Mouse (Mus musculus) hindbrain, embryonic 16.5 days (tissue): Measurements from ENCODE around the gene Tex38. TPM values are rescaled to one million over a fixed set of nuclear protein-coding genes. Genes with fewer than 3 reads are reported as not detected.

Source experiments
- ATAC-seq: fragments of 200-750 bp; cut with Nextera tagmentation; 2 replicates; pipeline ENCODE4 v1.8.0; 2017; ENCODE audit warnings: moderate TSS enrichment, moderate library complexity
- H3K27ac ChIP-seq: fragments of 300-500 bp; sonication (generic); 2 replicates; pipeline ENCODE4 v1.5.1; 2014; ENCODE audit warnings: low read depth, mild to moderate bottlenecking, control low read depth, low read length, moderate library complexity
- H3K27me3 ChIP-seq: fragments of 300-500 bp; sonication (generic); replicated peaks from 2 replicates; pipeline ENCODE4 v1.6.1; 2014; ENCODE audit warnings: low read length; ENCODE audit not compliant: control insufficient read depth, insufficient read depth
- H3K36me3 ChIP-seq: fragments of 300-500 bp; sonication (generic); 2 replicates; pipeline ENCODE4 v1.6.1; 2014; ENCODE audit warnings: mild to moderate bottlenecking, low read length, moderate library complexity, mixed read lengths; ENCODE audit not compliant: control insufficient read depth, insufficient read depth
- H3K4me1 ChIP-seq: fragments of 300-500 bp; sonication (generic); 2 replicates; pipeline ENCODE4 v1.6.1; 2014; ENCODE audit warnings: low read depth, low read length; ENCODE audit not compliant: control insufficient read depth, insufficient read depth
- H3K4me2 ChIP-seq: fragments of 300-500 bp; sonication (generic); 2 replicates; pipeline ENCODE4 v1.6.1; 2014; ENCODE audit warnings: mild to moderate bottlenecking, low read length, control low read depth, moderate library complexity
- H3K4me3 ChIP-seq: fragments of 300-500 bp; sonication (generic); 2 replicates; pipeline ENCODE4 v1.5.1; 2014; ENCODE audit warnings: mild to moderate bottlenecking, low read length, control low read depth, moderate library complexity
- H3K9ac ChIP-seq: fragments of 300-500 bp; sonication (generic); 2 replicates; pipeline ENCODE4 v1.6.1; 2014; ENCODE audit warnings: low read depth, mild to moderate bottlenecking, control low read depth, low read length, moderate library complexity
- H3K9me3 ChIP-seq: fragments of 300-500 bp; sonication (generic); 2 replicates; pipeline ENCODE4 v1.6.1; 2014; ENCODE audit warnings: mild to moderate bottlenecking, low read length, moderate library complexity; ENCODE audit not compliant: control insufficient read depth
- WGBS: fragments of 180-500 bp; shearing (Covaris S2); extraction: QIAGEN DNeasy Blood & Tissue Kit; methylation state at CpG from one replicate; pipeline ENCODE4 v1.1.7; 2014; 5-methylcytosine and 5-hydroxymethylcytosine counted together
- polyA plus RNA-seq: library from polyadenylated mRNA; unstranded; fragments of >200 nt; fragmentation: Nextera tagmentation; extraction: Ambion mirVana; gene quantifications from 2 replicates; pipeline ENCODE4 v1.2.1, GENCODE M21; 2015

Tex38 gene
- polyA plus RNA-seq: 0.20 and 0.33 TPM in 2 replicates

DNA sequence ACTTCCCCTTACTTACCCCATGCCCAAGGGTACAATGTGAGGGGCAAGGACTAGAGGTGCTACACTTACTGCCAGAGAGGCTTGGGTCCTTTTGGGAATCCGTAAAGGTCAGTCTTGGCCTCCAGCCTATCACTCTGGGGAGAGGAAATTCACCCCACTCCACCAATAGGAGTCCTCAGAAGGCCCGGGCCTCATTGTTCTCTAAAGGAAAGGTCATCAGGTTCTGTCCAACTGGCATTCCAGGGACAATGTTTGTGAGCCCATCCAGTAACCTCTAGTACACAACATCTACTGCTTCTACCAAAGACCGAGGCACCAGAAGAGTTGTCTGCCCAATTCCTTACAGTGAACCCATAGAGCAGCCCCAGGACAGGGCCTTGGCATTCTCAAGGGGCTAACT lies at the start of gene Tex38:
Gene Tex38, minus strand, starts transcription at position 101 of the 400 bp plus-strand sequence.
- no peak within 1 kb of the TSS for H3K4me2 ChIP-seq
- H3K9me3 ChIP-seq: no peaks in the 10 kb centered on the region
- no peaks in the 10 kb centered on the region for H3K36me3 ChIP-seq
- peaks cover 10% of the 10 kb centered on the region for H3K4me1 ChIP-seq
- H3K9ac ChIP-seq: no peak within 1 kb of the TSS
- no peaks in the 10 kb centered on the region for H3K27me3 ChIP-seq
- H3K4me3 ChIP-seq: no peak within 1 kb of the TSS
- ATAC-seq: no peak
- whole genome bisulfite sequencing: 86% methylated on average over 3 of the region's 3 CpGs
- no peak within 1 kb of the TSS for H3K27ac ChIP-seq

DNA sequence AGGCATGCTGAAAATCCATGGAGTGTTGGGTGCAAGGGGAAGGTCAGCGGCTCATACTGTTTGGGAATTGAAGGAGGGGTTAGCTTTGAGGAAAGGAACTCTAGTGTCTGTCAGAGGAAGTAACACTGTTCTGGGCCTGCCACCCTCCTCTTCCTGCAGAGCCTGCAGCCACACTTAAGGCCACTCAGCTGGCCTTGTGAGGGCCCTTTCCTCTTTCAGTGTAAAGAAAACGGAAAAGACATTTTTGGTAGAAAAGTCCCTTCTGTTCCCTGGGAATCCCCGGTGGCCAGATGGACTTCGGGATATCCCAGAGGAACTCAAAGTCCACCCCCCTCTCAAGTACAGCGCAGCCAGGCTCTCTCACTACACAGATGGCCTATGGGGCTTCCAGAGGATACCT lies 49.7 kb upstream of the Tex38 start:
- Histone ChIP-seq H3K27me3 (no peaks in the 10 kb centered on the region), H3K4me1 (peaks cover 6% of the 10 kb centered on the region), H3K27ac (no peak overlapping the region), H3K9ac (no peak overlapping the region), H3K4me2 (no peak overlapping the region), H3K9me3 (no peaks in the 10 kb centered on the region), H3K36me3 (no peaks in the 10 kb centered on the region; the same call in 1 of the 2 replicates), H3K4me3 (no peak overlapping the region)
- 75% methylated on average over 5 of the region's 5 CpGs for WGBS
- no peak for ATAC-seq

- H3K4me3 ChIP-seq: peak overlapping the region; percentile 78
- ATAC-seq: no peak
- H3K36me3 ChIP-seq: no peaks in the 10 kb centered on the region; the same call in 1 of the 2 replicates
- H3K4me2 ChIP-seq: peak overlapping the region; percentile 92
- 7% methylated on average over 8 of the region's 8 CpGs for WGBS
- no peaks in the 10 kb centered on the region for H3K27me3 ChIP-seq
- no peaks in the 10 kb centered on the region for H3K9me3 ChIP-seq
- peak overlapping the region; percentile 82 for H3K9ac ChIP-seq
- peaks cover 6% of the 10 kb centered on the region for H3K4me1 ChIP-seq
- H3K27ac ChIP-seq: no peak overlapping the region
Measured at GRCm38 (mm10) chr4:115828572-115828902, 47.7 kb upstream of the Tex38 start.

- Histone ChIP-seq H3K27ac (peak within 1 kb of the TSS; percentile 75), H3K4me1 (peaks cover 6% of the 10 kb centered on the region), H3K9me3 (no peaks in the 10 kb centered on the region), H3K9ac (peak within 1 kb of the TSS; percentile 82), H3K27me3 (no peaks in the 10 kb centered on the region), H3K4me2 (peak within 1 kb of the TSS; percentile 92), H3K4me3 (peak within 1 kb of the TSS; percentile 78), H3K36me3 (no peaks in the 10 kb centered on the region)
- ATAC-seq: peak; percentile 91
- WGBS: under 1% methylated on average over 56 of the region's 57 CpGs
Measured at GRCm38 (mm10) chr4:115827888-115828571, 47.2 kb upstream of the Tex38 start, which contains the start of gene Mob3c. Gene Mob3c (plus strand): TSS chr4:115828092.

GRCm38 (mm10) chr4:115827535-115827887 lies 46.7 kb upstream of the Tex38 start:
- H3K9me3 ChIP-seq: no peaks in the 10 kb centered on the region
- ATAC-seq: peak; percentile 58
- peak overlapping the region; percentile 82 for H3K9ac ChIP-seq
- 0% methylated on average over 4 of the region's 4 CpGs for WGBS
- peak overlapping the region; percentile 92 for H3K4me2 ChIP-seq
- no peaks in the 10 kb centered on the region for H3K27me3 ChIP-seq
- peaks cover 6% of the 10 kb centered on the region for H3K4me1 ChIP-seq
- peak overlapping the region; percentile 78 for H3K4me3 ChIP-seq
- H3K36me3 ChIP-seq: no peaks in the 10 kb centered on the region
- H3K27ac ChIP-seq: peak overlapping the region; percentile 75; the same call in 1 of the 2 replicates

- H3K36me3 ChIP-seq: no peaks in the 10 kb centered on the region
- ATAC-seq: no peak
- H3K4me2 ChIP-seq: peak overlapping the region; percentile 92
- H3K9ac ChIP-seq: no peak overlapping the region
- WGBS: 65% methylated on average over 3 of the region's 3 CpGs
- H3K27me3 ChIP-seq: no peaks in the 10 kb centered on the region
- no peak overlapping the region for H3K27ac ChIP-seq
- H3K4me3 ChIP-seq: no peak overlapping the region
- peaks cover 6% of the 10 kb centered on the region for H3K4me1 ChIP-seq
- no peaks in the 10 kb centered on the region for H3K9me3 ChIP-seq
Measured at GRCm38 (mm10) chr4:115827066-115827465, 46.2 kb upstream of the Tex38 start.

DNA sequence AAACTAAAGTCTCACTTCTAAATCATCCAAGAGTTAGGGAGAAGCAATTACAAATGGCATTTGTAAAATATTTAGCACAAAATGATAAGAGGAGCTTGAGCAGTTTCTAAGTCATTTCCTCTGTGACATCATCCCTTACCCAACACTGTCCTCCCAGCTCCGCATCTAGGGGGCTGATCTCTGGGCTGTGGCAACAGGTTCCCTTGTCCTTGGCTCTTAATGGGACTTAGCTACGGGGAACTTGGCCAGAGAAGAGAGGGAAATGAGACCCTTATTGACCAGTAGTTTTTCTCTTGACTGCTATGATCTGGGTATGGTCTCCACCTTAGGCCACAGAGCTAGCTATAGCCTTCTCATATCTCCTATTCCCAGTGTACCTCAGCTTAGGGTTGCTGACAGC lies 44.5 kb upstream of the Tex38 start:
- H3K9me3 ChIP-seq: no peaks in the 10 kb centered on the region
- no peaks in the 10 kb centered on the region for H3K36me3 ChIP-seq
- no peak overlapping the region for H3K27ac ChIP-seq
- ATAC-seq: no peak
- H3K4me2 ChIP-seq: no peak overlapping the region
- 82% methylated on average over 2 of the region's 2 CpGs for WGBS
- peaks cover 6% of the 10 kb centered on the region for H3K4me1 ChIP-seq
- no peak overlapping the region for H3K9ac ChIP-seq
- no peak overlapping the region for H3K4me3 ChIP-seq
- H3K27me3 ChIP-seq: no peaks in the 10 kb centered on the region

DNA sequence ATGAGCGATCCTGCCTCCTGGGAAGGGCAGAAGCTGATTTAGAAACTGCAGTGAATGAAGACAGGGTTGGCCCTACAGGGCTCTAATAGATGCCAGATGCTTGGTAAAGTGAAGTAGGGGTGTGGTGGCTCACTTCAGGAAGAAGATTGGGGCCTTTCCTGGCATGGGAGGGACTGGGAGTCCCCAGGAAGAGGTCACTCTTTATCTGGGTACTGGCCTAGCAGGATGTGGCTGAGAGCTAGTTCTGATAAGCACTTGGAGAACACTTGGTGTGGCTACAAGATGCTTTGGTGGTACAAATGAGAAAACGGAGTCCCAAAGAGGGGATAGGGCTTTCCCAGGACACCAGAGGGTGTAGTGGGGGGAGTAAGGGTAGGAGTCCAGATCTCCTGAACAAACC lies 43.4 kb upstream of the Tex38 start:
- H3K4me2 ChIP-seq: no peak overlapping the region
- H3K9ac ChIP-seq: no peak overlapping the region
- WGBS: 66% methylated on average over 2 of the region's 2 CpGs

GRCm38 (mm10) chr4:115821928-115822327 lies 41.1 kb upstream of the Tex38 start:
- H3K4me1 ChIP-seq: no peaks in the 10 kb centered on the region
- no peaks in the 10 kb centered on the region for H3K27me3 ChIP-seq
- WGBS: 66% methylated on average over 3 of the region's 3 CpGs
- no peaks in the 10 kb centered on the region for H3K9me3 ChIP-seq
- H3K27ac ChIP-seq: no peak overlapping the region
- no peak for ATAC-seq
- no peak overlapping the region for H3K9ac ChIP-seq
- H3K36me3 ChIP-seq: no peaks in the 10 kb centered on the region
- H3K4me2 ChIP-seq: no peak overlapping the region
- H3K4me3 ChIP-seq: no peak overlapping the region

More for the DNA sequence above, 43.4 kb upstream of the Tex38 start:
- Histone ChIP-seq H3K4me1 (peaks cover 6% of the 10 kb centered on the region), H3K36me3 (no peaks in the 10 kb centered on the region), H3K27me3 (no peaks in the 10 kb centered on the region), H3K9me3 (no peaks in the 10 kb centered on the region), H3K4me3 (no peak overlapping the region), H3K27ac (no peak overlapping the region)
- ATAC-seq: no peak
